Mouse (Mus musculus) left cerebral cortex, adult 18-20 months (tissue): Measurements from ENCODE around the gene Kif1bp. TPM values are rescaled to one million over a fixed set of nuclear protein-coding genes. Genes with fewer than 3 reads are reported as not detected.
"Not testable (repeated sequence)": the region's sequence is repeated elsewhere in the genome, so short reads cannot be mapped to it uniquely, and the experiment has no call there.

ENCODE experiments used
- DNase-seq, 2 experiments: peaks; one replicate each; pipeline ENCODE4 v3.0.0; 2021 to 2022; ENCODE audit warnings: low spot score in 2 of 2, mixed read lengths in 1 of 2
- total RNA-seq, 2 experiments: library from RNA; stranded (reverse); gene quantifications; 2 replicates each; pipeline ENCODE4 v1.2.3; 2021

The Kif1bp gene
- total RNA-seq, 2 experiments from 2014 or later: 179 to 185 TPM

- DNase-seq: no peak
Measured at GRCm38 (mm10) chr10:62512855-62513254, 65.4 kb downstream of the Kif1bp start.

DNA sequence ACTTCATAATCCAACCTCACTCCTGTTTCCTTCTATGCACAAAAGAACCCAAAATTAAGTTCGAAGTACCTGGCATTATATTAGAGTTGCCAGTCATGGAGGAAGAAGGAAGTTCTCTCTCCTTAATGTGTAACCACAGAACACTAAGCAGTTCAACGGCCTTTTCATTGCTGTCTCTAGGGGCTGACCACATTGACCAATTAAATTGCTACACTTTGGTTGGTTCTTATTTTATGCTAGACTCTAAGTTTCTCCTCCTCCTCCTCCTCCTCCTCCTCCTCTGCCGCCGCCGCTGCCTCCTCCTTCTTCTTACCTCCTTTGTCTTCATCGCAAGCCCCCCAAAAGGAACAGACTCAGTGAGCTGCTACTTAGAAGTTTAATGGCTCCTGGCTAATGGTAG, 66.7 kb downstream of the Kif1bp start:
- DNase-seq: no peak

DNA sequence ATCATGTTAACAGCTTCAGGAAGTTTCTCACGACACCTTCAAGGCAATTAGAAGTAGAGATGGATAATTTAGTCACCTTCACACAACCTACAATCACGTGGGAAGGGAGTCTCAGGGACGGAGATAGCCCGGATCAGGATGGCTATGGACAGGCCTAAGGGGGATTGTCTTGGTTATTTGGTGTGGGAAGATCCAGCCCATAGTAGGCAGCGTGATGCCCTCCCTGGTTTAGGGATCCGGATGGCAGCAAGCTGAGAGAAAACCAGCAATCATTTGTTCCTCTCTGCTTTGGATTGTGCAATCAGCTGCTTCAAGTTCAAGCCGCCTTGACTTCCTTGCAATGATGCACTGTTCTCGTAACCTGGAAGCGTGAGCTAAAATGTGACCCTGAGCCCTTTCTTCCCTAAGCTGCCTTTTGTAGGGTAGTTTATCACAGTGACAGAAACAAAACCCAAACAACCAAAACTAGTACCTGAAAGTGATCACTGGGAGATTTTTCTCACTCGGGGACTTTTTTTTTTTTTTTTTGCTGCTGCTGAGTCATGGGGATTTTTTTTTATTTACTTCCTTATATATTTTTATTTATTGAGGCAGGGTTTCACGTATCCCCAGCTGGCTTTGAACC, 69.1 kb downstream of the Kif1bp start:
- DNase-seq: no peak

- no peak for DNase-seq
Measured at GRCm38 (mm10) chr10:62508459-62508858, 69.8 kb downstream of the Kif1bp start.

- peak; percentile 13 to 14 for DNase-seq
Measured at GRCm38 (mm10) chr10:62507591-62508308, 70.5 kb downstream of the Kif1bp start.

DNA sequence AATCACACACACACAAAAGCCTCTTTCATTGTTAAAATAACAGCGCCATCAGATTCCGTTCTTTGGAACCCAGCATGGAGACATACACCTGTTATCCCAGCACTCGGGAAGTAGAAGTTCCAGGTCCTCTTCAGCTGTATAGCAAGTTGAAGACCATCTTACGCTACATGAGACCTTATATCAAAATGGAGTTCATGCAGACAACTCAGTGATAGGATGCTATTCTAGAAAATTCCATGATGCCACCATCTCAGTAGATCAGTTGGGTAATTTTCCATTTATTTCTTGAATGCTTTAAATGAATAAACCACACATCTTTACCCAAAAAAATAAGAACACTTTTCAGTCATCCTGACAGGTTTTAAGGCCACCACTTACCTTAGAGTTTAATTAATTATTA, 71.2 kb downstream of the Kif1bp start:
- no peak for DNase-seq

- DNase-seq: no peak
Measured at GRCm38 (mm10) chr10:62506019-62506556, 72.2 kb downstream of the Kif1bp start.

DNA sequence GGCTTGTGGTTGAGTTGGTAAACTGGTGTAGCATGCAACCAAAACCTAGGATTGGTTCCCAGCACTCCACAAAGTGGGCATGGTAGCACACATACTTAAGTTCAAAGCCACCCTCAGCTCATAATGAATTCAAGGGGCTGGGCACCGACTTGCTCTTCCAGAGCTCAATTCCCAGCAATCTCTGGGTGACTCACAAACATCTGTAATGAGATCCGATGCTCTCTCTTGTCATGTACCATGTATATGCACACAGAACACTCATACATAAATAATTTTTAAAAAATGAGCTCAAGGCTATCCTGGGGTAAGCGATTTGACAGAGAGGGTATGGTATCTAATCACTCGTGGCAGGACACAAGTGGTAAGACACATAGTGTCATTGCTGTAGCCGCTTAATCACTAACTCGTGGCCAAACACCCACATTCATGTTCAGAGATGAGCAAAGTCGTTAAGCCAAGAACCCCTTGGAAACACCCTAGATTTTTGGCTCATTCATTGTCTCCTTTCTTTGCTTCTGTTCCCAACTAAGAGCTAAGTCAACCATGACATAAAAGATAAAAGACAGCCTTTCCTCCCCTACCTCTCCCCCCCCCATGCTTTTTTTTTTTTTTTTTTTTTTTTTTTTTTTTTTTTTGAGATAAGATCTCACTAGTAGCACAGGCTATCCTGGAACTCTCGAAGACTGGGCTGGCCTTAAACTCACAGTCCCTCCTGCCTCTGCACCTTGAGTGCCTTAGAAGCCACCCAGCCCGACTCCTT, 72.9 kb downstream of the Kif1bp start:
- no peak for DNase-seq

GRCm38 (mm10) chr10:62503836-62504628, 74.2 kb downstream of the Kif1bp start:
- DNase-seq: no peak

DNA sequence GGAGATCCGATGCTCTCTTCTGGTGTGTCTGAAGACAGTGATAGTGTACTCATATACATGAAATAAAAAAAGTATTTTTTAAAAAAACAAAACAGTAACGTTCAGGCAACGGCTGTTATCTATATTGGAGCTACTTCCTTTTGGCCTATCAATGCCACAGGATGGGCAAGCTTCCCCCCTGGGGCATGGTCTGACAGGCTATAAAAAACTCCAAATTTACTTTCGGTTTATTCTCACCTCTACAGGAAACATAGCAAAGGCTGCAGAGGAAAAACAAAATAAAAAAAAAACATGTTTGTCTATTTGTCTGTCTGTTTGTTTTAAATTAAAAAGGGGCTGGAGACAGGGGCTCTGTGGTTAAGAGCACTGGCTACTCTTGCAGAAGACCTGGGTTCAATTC, 74.9 kb downstream of the Kif1bp start:
- DNase-seq: no peak

DNA sequence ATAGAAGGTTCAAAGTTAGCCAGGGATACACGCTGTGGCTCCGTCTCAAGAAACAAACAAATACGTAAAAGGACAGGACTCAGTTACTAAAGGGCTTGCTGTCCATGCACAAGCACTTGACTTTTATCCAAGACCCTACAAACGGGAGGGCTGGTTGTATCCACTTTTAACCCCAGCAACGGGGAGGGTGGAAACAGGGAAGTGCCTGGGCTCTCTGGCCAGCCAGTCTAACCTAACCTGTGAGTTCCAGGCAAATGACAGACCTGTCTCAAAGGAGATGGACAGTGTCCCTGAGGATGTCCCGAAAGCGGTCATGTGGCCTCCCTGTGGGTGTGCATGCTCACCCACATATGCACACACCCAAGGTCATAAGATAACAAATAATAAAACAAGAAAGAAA, 76.3 kb downstream of the Kif1bp start:
- no peak for DNase-seq

- DNase-seq: no peak
Measured at GRCm38 (mm10) chr10:62500916-62501615, 77.2 kb downstream of the Kif1bp start.

DNA sequence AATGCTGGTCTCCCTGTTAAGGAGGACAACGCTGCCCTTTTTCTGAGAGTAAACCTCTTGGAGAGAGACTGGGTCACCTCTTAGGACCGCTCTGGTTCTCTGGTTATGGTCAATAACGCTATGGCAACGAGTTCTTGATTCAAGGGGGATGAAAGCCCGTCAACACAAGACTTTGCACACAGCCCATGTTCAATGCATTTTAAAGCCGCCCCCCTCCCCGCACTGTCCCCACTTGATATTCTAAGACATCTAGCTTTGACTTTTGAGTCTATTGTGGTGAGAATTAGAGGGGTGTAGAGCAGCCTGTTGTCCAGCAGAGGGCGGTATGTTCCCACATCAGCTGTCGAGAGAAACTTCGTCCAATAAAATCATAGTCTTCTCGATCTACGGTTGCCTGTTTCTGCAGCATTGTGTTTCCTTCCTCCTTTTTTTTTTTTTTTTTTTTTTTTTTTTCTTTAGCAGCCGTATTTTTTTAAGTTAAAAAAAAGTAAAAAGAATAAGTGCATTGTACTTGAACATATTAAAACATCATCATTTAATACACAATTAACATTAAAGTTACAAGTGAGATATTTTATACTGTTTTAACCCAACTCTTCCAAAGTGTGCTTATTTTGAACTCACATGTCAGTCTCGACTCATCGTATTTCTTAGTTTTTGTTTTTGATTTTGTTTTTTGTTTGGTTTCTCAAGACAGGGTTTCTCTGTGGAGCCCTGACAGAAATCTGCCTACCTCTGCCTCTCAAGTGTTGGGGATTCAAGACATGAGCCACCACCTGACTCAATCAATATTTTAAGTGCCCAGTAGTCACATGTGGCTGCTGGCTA, 78.0 kb downstream of the Kif1bp start:
- peak; percentile 57 to 59 for DNase-seq

DNA sequence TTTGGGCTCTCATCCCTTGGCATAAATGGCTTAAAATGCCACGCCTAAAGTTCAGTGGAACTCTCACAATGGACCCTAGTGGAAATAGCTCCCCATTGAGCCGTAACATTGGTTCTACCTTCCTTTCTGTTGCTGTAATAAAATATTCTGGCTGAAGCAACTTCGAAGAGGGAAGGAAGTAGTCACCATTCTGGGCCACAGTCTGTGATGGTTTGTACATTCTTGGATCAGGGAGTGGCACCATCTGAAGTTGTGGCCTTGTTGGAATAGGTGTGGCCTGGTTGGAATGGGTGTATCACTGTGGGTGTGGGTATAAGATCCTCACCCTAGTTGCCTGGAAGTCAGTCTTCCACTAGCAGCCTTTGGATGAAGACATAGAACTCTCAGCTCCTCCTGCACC, 86.6 kb downstream of the Kif1bp start:
- DNase-seq: not testable (repeated sequence)

Other genes starting within 250 kb of the Kif1bp start
- 100 to 1,000 TPM; 311 to 318 TPM for gene Hk1, start 198.5 kb downstream of the Kif1bp start, total RNA-seq
- 1 to 10 TPM; 5.9 to 7.2 TPM for gene Hkdc1, start 156.0 kb downstream of the Kif1bp start, total RNA-seq
- gene 4930507D05Rik, start 129.0 kb downstream of the Kif1bp start, total RNA-seq: 1 to 10 TPM in 1 of 2 experiments, under 1 TPM in 1; 0.72 to 1.3 TPM
- 10 to 100 TPM; 22.0 to 23.7 TPM for gene Supv3l1, start 128.7 kb downstream of the Kif1bp start, total RNA-seq
- gene Vps26a, start 91.7 kb downstream of the Kif1bp start, total RNA-seq: 10 to 100 TPM; 49.5 to 51.0 TPM
- 10 to 100 TPM in 1 of 2 experiments, 1 to 10 TPM in 1; 8.0 to 10.0 TPM for gene Srgn, start 51.0 kb downstream of the Kif1bp start, total RNA-seq
- 10 to 100 TPM; 21.1 to 21.3 TPM for gene Ddx21, start 23.8 kb upstream of the Kif1bp start, total RNA-seq
- 100 to 1,000 TPM in 1 of 2 experiments, 10 to 100 TPM in 1; 89.0 to 101 TPM for gene Ddx50, start 72.8 kb upstream of the Kif1bp start, total RNA-seq
- 1 to 10 TPM; 3.3 to 4.4 TPM for gene Stox1, start 147.7 kb upstream of the Kif1bp start, total RNA-seq
- gene Ccar1, start 213.8 kb upstream of the Kif1bp start, total RNA-seq: 10 to 100 TPM; 46.5 to 47.9 TPM